Mouse (Mus musculus) embryonic facial prominence, embryonic 15.5 days (tissue): Measurements from ENCODE around the gene Crmp1. TPM values are rescaled to one million over a fixed set of nuclear protein-coding genes. Genes with fewer than 3 reads are reported as not detected.
A peak's percentile ranks its signal among the peaks of the same experiment; 100 is the strongest.

Source experiments
- ATAC-seq: fragments of 200-750 bp; cut with Nextera tagmentation; 2 replicates; pipeline ENCODE4 v1.8.0; 2017; ENCODE audit warnings: low read depth, moderate TSS enrichment; ENCODE audit not compliant: insufficient number of reproducible peaks, low FRiP score, low TSS enrichment
- H3K27ac ChIP-seq: fragments of 300-500 bp; sonication (generic); replicated peaks from 2 replicates; pipeline ENCODE4 v1.5.1; 2015; ENCODE audit warnings: mild to moderate bottlenecking, inconsistent platforms
- H3K27me3 ChIP-seq: fragments of 300-500 bp; sonication (generic); 2 replicates; pipeline ENCODE4 v1.6.1; 2015; ENCODE audit warnings: inconsistent platforms
- H3K36me3 ChIP-seq: fragments of 300-500 bp; sonication (generic); 2 replicates; pipeline ENCODE4 v1.6.1; 2015; ENCODE audit warnings: mild to moderate bottlenecking, inconsistent platforms
- H3K4me1 ChIP-seq: fragments of 300-500 bp; sonication (generic); 2 replicates; pipeline ENCODE4 v1.6.1; 2015; ENCODE audit warnings: inconsistent platforms
- H3K4me2 ChIP-seq: fragments of 300-500 bp; sonication (generic); replicated peaks from 2 replicates; pipeline ENCODE4 v1.6.1; 2015; ENCODE audit warnings: mild to moderate bottlenecking, inconsistent platforms
- H3K4me3 ChIP-seq: fragments of 300-500 bp; sonication (generic); replicated peaks from 2 replicates; pipeline ENCODE4 v1.5.1; 2015; ENCODE audit warnings: mild to moderate bottlenecking, inconsistent platforms
- H3K9ac ChIP-seq: fragments of 300-500 bp; sonication (generic); 2 replicates; pipeline ENCODE4 v1.6.1; 2015; ENCODE audit warnings: inconsistent platforms
- H3K9me3 ChIP-seq: fragments of 300-500 bp; sonication (generic); replicated peaks from 2 replicates; pipeline ENCODE4 v1.6.1; 2016; ENCODE audit warnings: inconsistent platforms
- WGBS: fragments of 180-500 bp; shearing (Covaris S2); methylation state at CpG from one replicate; pipeline ENCODE4 v1.1.7; 2015; 5-methylcytosine and 5-hydroxymethylcytosine counted together
- polyA plus RNA-seq: library from polyadenylated mRNA; unstranded; fragments of >200 nt; fragmentation: Nextera tagmentation; extraction: Ambion mirVana; gene quantifications from 2 replicates; pipeline ENCODE4 v1.2.1, GENCODE M21; 2015

The Crmp1 gene
- polyA plus RNA-seq, 1 experiment from 2014 or later: 18.5 TPM

DNA sequence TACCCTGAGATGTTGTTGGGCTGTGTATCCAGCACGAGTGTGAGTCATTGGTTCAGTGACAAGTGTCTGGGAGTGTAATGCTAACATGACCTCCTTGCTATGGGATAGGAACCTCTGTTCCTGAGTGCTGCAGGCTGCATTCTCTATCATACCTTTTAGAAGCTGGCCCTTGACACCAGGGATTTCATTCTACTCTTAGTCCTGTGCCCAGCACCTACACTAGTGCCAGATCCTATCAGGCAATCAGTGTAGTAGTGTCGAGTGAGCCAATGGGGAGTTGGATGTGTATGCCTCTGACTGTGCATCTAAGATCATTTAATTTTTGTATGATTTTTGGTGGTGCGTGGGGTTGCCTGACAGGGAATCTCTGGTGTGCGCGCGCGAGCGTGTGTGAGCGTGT, 516 bp upstream of the Crmp1 start:
- 11% methylated on average over 9 of the region's 9 CpGs for WGBS
- no peak overlapping the region for H3K4me2 ChIP-seq

DNA sequence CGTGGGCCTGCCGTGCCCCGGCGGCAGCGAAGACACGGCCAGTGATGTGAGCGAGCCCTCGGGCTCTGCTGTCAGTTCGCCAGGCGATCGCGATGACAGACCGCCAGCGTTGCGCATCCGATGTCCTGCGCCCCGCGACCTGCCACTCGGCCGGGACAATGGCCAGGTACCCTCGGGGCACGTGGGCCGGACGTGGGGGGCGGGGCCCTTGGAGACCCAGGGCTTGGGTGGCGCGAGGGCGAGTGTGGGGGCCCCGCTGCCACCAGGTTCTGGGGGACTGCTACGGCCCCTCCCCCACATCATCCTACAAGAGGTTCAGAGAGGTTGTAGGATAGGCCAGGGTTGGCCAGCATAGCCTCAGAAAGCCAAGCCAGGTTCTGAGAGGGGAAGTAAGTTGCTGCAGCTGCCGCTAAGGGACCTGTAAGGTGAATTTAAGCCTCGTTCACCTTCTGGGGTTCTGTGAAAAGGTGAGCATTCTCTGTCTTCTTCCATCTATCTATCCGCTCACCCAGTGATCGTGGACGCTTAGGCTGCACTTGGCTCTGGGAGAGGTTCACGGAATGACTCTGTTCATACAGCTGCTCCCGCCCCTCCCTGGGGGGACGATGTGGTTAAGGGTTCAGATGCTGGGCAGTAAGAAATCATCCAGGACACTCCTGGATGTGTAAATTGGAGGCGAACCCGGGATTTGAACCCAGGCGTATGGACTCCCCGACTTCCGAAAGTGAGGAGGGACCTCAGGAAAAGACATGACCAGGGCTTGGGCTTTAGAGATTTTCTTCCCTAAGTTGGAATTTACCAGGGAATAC, 824 bp downstream of the Crmp1 start:
- Histone ChIP-seq H3K36me3 (no peaks in the 10 kb centered on the region), H3K4me1 (peaks cover 28% of the 10 kb centered on the region), H3K9ac (no peak overlapping the region), H3K9me3 (no peaks in the 10 kb centered on the region), H3K4me2 (peak overlapping the region; percentile 70), H3K4me3 (peak overlapping the region; percentile 41), H3K27ac (no peak overlapping the region), H3K27me3 (peaks cover 77% of the 10 kb centered on the region)
- WGBS: 11% methylated on average over 44 of the region's 44 CpGs
- ATAC-seq: no peak

More for the DNA sequence above, 516 bp upstream of the Crmp1 start:
- H3K4me1 ChIP-seq: peaks cover 24% of the 10 kb centered on the region
- H3K27ac ChIP-seq: no peak overlapping the region
- ATAC-seq: no peak
- no peak overlapping the region for H3K9ac ChIP-seq
- no peak overlapping the region; the same call in 1 of the 2 replicates for H3K4me3 ChIP-seq
- H3K36me3 ChIP-seq: no peaks in the 10 kb centered on the region
- peaks cover 73% of the 10 kb centered on the region for H3K27me3 ChIP-seq
- H3K9me3 ChIP-seq: no peaks in the 10 kb centered on the region

DNA sequence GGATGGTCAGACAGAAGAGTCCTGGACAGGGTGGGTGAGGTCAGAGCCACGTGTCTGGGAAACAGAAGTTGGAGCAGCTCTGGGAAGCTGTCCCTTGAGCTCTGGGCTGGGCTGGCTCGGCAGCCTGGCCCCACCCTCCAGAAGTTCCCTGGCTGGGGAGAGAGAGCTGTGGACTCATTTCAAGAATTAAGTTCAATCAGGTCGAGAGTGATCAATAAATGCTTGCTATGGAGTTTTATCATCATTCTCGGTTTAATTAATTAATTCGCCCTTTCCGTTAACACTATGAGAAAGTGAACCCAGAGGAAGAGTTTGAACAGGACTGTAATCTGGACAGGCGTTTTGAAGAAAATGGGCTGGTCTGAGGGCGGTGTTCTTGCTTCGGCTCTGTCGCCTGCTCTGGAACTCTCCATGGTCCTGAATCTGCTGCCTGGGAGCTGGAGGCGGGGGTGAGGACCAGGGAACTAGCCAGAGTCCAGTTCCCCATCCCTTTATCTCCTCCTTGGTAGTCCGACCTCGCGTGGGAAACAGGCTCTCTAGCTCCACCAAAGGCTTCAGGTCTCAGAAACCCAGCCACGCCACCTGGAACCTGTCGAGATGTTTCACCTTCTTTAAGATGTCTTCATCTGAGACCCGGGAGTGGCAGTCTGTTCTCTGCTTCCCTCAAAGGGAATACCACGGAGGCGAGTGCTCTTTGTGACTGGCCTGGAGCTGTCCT, 1.6 kb downstream of the Crmp1 start:
- H3K27ac ChIP-seq: no peak overlapping the region
- no peak overlapping the region for H3K9ac ChIP-seq
- H3K36me3 ChIP-seq: no peaks in the 10 kb centered on the region
- H3K4me2 ChIP-seq: no peak overlapping the region
- H3K4me3 ChIP-seq: no peak overlapping the region
- H3K9me3 ChIP-seq: no peaks in the 10 kb centered on the region
- no peak for ATAC-seq
- H3K4me1 ChIP-seq: peaks cover 28% of the 10 kb centered on the region
- H3K27me3 ChIP-seq: peaks cover 76% of the 10 kb centered on the region
- WGBS: 2% methylated on average over 19 of the region's 19 CpGs

DNA sequence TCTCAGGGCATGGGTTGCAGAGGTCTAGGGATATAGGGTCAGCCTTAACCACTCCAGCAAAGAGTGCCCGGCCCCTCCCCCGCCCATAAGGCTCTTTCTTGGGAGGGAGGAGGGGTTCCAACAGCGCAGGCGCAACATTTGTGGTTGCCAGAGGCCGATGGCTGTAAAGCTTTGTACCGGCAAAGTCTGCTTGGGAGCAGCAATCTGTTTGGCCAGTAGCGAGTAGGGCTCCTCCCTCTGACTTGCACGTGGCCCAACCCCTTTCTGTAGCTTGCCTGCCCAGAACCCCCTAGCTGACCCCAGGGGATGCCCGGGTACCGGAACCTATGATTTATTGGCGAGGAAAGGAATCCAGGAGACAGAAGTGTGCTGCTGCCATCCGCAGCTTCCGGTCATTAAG, 2.4 kb downstream of the Crmp1 start:
- Histone ChIP-seq H3K9me3 (no peaks in the 10 kb centered on the region), H3K27ac (no peak overlapping the region), H3K36me3 (no peaks in the 10 kb centered on the region), H3K4me2 (no peak overlapping the region), H3K4me1 (peaks cover 28% of the 10 kb centered on the region), H3K9ac (no peak overlapping the region), H3K27me3 (peaks cover 76% of the 10 kb centered on the region), H3K4me3 (no peak overlapping the region)
- WGBS: 2% methylated on average over 13 of the region's 13 CpGs
- ATAC-seq: no peak

DNA sequence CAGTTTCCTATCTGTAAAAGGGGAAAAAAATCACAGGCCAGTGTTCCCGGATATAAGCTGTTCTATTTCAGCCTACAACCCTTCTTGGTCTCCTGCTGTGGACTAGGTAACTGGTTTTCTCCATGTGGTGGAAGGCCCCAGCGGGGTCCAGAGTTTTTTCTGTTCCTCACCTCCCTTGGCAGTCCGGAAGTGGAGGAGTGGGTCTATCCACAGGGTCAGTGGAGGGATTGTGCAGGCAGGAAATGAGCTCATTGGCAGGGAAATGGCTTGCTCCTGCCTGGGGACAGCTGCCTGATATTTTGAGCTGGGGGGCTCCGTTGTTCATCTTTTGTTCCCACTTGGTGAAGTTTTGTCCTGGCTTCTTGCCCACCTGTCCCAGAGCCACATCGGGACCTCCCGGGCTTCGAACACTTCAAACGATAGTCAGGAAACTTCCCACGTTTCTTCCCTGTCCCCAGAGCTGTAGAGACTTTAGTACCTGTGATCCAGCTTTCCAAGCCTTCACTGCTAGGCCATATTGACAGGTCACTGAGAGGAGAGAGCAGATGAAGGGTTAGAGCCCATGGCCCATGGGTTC, 3.0 kb downstream of the Crmp1 start:
- peak overlapping the region; percentile 79; the same call in 1 of the 2 replicates for H3K4me2 ChIP-seq
- H3K9me3 ChIP-seq: no peaks in the 10 kb centered on the region
- H3K27ac ChIP-seq: no peak overlapping the region
- no peak overlapping the region for H3K9ac ChIP-seq
- ATAC-seq: no peak
- peaks cover 28% of the 10 kb centered on the region for H3K4me1 ChIP-seq
- no peaks in the 10 kb centered on the region for H3K36me3 ChIP-seq
- WGBS: 31% methylated on average over 9 of the region's 9 CpGs
- H3K27me3 ChIP-seq: peaks cover 74% of the 10 kb centered on the region
- no peak overlapping the region for H3K4me3 ChIP-seq

DNA sequence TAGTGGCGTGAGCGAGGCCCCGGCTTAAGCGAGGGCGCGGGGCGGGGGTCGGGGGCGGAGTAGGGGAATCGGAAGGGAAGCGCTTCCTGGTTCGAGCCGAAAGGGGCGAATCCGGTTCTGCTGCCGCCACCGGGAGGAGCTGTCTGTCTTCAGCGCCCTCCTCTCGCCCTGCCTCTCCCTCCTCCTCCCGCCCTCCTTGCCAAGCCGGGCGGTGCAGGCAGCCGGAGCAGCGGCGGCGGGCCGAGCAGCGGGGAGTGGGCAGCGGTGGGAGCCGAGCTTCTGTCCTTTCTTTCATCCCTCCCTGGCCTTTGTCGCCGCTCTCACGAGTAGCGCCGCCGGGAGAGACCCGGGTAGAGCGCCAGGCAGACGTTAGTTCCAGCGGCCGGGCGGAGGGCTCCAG, 3.9 kb downstream of the Crmp1 start:
- Histone ChIP-seq H3K36me3 (no peaks in the 10 kb centered on the region), H3K27me3 (peaks cover 65% of the 10 kb centered on the region), H3K4me2 (peak overlapping the region; percentile 79), H3K4me3 (peak overlapping the region; percentile 53), H3K27ac (no peak overlapping the region), H3K9ac (no peak overlapping the region), H3K9me3 (no peaks in the 10 kb centered on the region), H3K4me1 (peaks cover 28% of the 10 kb centered on the region)
- under 1% methylated on average over 42 of the region's 42 CpGs for WGBS
- ATAC-seq: peak; percentile 64; the same call in 1 of the 2 replicates

DNA sequence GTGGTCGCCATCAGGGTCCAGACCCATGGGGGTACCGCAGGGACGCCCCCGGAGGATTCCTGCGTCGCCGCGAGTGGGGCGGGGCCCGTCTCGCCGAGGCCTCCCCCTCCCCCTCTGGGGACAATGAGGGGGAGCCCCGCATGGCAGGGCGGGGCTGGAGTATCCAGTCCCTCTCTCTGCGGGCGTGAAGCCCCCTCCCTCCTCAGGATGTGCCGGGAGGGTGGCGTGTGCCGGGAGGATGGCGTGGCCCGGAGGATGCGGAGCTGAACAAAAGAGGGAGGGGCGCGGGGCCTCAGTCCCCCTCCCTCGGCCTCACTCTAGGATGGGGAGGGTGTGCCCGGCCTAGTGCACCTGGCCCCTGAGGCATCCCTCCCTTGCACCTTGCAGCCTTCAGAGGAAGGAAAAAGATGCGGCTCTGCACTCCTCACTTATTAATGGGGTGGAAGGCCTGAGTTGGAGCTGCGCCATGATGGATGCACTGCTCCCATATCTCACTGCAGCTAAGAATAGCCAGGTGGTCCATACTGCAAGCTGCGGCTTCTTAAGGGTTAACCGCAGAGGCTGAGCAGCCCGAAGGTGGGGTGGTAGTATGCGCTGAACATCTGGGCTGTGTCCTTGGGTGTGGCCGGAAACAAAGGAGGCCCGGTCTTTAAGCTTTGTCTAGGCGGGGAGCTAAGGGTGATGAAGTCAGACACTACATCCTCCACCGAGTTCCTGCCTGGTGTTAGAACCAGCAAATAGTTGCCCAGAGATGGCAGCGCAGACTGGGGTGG, 4.6 kb downstream of the Crmp1 start:
- Histone ChIP-seq H3K27me3 (peaks cover 58% of the 10 kb centered on the region), H3K9ac (no peak overlapping the region), H3K27ac (no peak overlapping the region), H3K4me1 (peaks cover 28% of the 10 kb centered on the region), H3K36me3 (no peaks in the 10 kb centered on the region), H3K9me3 (no peaks in the 10 kb centered on the region), H3K4me3 (peak overlapping the region; percentile 53), H3K4me2 (peak overlapping the region; percentile 79)
- WGBS: under 1% methylated on average over 30 of the region's 37 CpGs
- peak; percentile 30; the same call in 1 of the 2 replicates for ATAC-seq

DNA sequence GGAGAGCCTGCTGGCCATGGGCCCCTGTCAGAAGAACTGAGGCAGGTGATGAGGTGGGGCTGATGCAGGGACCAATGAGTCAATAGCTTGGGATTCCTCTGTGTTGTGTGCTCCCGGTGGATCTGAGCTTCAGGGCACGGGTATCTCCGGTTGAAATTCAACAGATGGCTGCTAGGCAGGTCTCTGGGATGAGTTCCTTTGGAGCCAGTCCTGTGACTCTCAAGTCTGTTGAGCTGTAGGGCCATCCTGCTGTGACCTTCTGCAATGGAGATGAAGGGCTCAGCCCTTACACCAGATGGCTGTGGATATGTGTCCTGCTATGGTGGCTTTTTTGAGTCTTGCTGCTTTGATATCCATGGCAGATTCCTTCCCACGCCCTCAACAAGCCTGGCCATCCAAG, 5.7 kb downstream of the Crmp1 start:
- Histone ChIP-seq H3K4me1 (peaks cover 18% of the 10 kb centered on the region), H3K4me2 (no peak overlapping the region), H3K27me3 (peaks cover 47% of the 10 kb centered on the region), H3K9ac (no peak overlapping the region), H3K36me3 (no peaks in the 10 kb centered on the region), H3K9me3 (no peaks in the 10 kb centered on the region), H3K27ac (no peak overlapping the region), H3K4me3 (no peak overlapping the region)
- WGBS: 52% methylated on average over 4 of the region's 4 CpGs
- ATAC-seq: no peak

DNA sequence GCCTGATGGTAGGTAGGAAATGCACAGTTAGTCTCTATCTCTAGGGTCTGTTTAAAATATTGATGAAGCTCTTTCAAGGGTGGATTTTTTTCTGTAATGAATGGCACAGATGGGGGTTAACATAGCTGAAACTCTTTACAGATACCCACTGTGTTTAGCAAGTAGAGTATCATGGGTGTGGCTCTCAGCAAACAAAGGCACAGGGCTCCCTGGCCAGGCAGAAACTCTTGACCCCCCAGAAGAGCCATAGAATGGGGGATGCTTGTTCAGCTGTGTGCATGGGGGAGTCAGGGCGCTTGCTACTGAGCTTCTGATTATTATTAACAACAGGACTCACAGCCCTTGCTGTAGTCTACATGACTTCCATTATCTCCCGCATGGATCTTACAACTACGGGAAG, 7.1 kb downstream of the Crmp1 start:
- 66% methylated on average over 3 of the region's 3 CpGs for WGBS
- H3K27ac ChIP-seq: no peak overlapping the region

DNA sequence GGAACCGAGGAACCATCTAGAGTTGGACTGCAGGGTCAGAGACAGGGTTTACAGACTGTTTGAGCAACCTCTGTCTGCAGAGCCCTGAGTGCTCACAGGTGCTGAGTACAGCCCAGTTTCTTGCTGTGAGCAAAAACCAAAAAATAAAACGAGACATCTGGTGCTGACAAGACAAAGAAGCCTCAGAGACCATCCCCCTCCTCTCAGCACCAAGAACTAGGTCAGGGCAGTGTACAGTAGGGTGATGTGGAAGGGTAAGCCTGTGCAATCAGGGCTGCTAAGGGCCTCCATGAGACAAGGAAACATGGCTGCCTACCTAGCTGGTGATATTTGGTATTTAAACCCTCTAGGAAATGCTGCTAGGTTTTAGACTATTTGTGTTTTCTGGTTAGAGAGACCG, 9.9 kb downstream of the Crmp1 start:
- ATAC-seq: no peak
- 65% methylated on average over 3 of the region's 3 CpGs for WGBS
- Histone ChIP-seq H3K27me3 (peaks cover 6% of the 10 kb centered on the region), H3K4me3 (no peak overlapping the region), H3K4me2 (no peak overlapping the region), H3K9ac (no peak overlapping the region), H3K4me1 (no peaks in the 10 kb centered on the region), H3K27ac (no peak overlapping the region), H3K9me3 (no peaks in the 10 kb centered on the region), H3K36me3 (no peaks in the 10 kb centered on the region)

More for the DNA sequence above, 7.1 kb downstream of the Crmp1 start:
- Histone ChIP-seq H3K36me3 (no peaks in the 10 kb centered on the region), H3K4me2 (no peak overlapping the region), H3K4me1 (peaks cover 14% of the 10 kb centered on the region), H3K4me3 (no peak overlapping the region), H3K27me3 (peaks cover 33% of the 10 kb centered on the region), H3K9me3 (no peaks in the 10 kb centered on the region), H3K9ac (no peak overlapping the region)
- ATAC-seq: no peak
